Comparison of ENCODE assay signal across 11 mouse cellular contexts in the genomic region with DNA sequence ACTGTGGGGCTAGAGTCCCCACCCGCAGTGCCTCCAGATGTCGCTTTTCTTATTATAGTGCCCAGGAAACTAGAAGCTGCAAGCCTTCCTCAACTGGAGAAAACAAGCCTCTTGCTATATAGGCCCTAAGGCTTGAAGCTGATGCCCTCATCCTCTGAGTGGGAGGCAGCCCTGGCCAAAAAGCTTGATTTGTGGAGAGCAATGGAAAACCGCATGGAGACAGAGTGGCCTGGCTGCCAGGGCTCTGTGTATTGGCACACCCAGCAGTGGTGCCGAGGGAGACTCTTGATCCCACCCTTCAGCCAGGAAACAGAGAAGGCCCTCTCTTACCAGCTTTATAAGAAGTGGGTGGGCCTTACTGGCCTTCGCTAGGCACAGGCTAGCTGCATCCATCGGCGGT. TPM values are rescaled to one million over a fixed set of nuclear protein-coding genes. Genes with fewer than 3 reads are reported as not detected.
DNase-seq lines count a peak whose midpoint lies in the region; ATAC-seq and TF ChIP-seq lines count a peak whose summit lies in the region.
"Had no signal": no experiment of that assay in that cellular context is flagged by ENCODE, and none has a peak within 500 bp of the region (broad histone marks: within the 10 kb centered on the region; RNA-seq: fewer than 3 reads in every experiment).

No protein-coding gene starts in this region.

- ATAC-seq in lung, embryonic 14.5 days (ENCODE audit: insufficient read depth), result no peak
- ATAC-seq in monocyte, adult 5-6 weeks (replicated peaks; ENCODE audit: insufficient number of reproducible peaks, low FRiP score, low TSS enrichment, poor library complexity, severe bottlenecking), result no peak

- no peaks in the 10 kb centered on the region for H3K9me3 ChIP-seq in lung, embryonic 14.5 days (ENCODE audit: low read depth, low read length)

- no peak for TF ChIP-seq POLR2A in myocyte (IDR thresholded peaks at IDR 0.05; ENCODE audit: insufficient read length, low read depth)

- H3K4me1 ChIP-seq in lung, embryonic 14.5 days (ENCODE audit: insufficient read depth), result peaks cover 38% of the 10 kb centered on the region

- 70% methylated on average over 7 of the region's 7 CpGs for WGBS in lung, embryonic 14.5 days

- peaks cover 20% of the 10 kb centered on the region; the same call in 1 of the 2 replicates for H3K36me3 ChIP-seq in lung, embryonic 14.5 days (ENCODE audit: insufficient read depth)
- H3K36me3 ChIP-seq in myocyte (ENCODE audit: control insufficient read depth, insufficient read depth), result peaks cover 7% of the 10 kb centered on the region

- H3ac ChIP-seq in myocyte (ENCODE audit: control insufficient read depth, insufficient read length), result no peak overlapping the region

- no peak for TF ChIP-seq CTCF in lung, embryonic 14.5 days (IDR thresholded peaks at IDR 0.05; ENCODE audit: low read depth)

- H3K27ac ChIP-seq in lung, embryonic 14.5 days (ENCODE audit: low read depth), result peak overlapping the region; percentile 94; the same call in 1 of the 2 replicates

- no peak overlapping the region for H3K9ac ChIP-seq in lung, embryonic 14.5 days

- H3K79me2 ChIP-seq in myocyte (ENCODE audit: control insufficient read depth, insufficient read depth), result peaks cover 88% of the 10 kb centered on the region

- H3K4me2 ChIP-seq in lung, embryonic 14.5 days, result no peak overlapping the region
- peak overlapping the region; percentile 83 for H3K4me2 ChIP-seq in myocyte (ENCODE audit: low read depth)

- H3K4me3 ChIP-seq in lung, embryonic 14.5 days (ENCODE audit: low read depth, low read length), result no peak overlapping the region
- H3K4me3 ChIP-seq in myocyte, result no peak overlapping the region
- H3K4me3 ChIP-seq: erythroblast, embryonic 14.5 days had no signal

- peak; percentile 88 for DNase-seq in heart, adult 11 months
- DNase-seq in heart, adult 8-10 months (ENCODE audit: low spot score), result no peak
- no peak for DNase-seq in lung, embryonic 14.5 days
- DNase-seq in lung, postnatal 25 days (ENCODE audit: low spot score), result no peak
- DNase-seq in fibroblast of lung, adult 2 months (ENCODE audit: low read depth), result peak; percentile 73
- DNase-seq in layer of hippocampus, adult 11-12 months (ENCODE audit: low spot score), result no peak
- DNase-seq: kidney, adult 18-20 months; thymus, adult 2 months had no signal

- no peaks in the 10 kb centered on the region for H3K27me3 ChIP-seq in lung, embryonic 14.5 days (ENCODE audit: insufficient read depth, low read length)
- H3K27me3 ChIP-seq in myocyte (ENCODE audit: control insufficient read depth, insufficient read depth, insufficient read length), result no peaks in the 10 kb centered on the region

TF ChIP-seq in myocyte, 11 proteins besides CTCF, POLR2A, EP300 and RAD21:
- TF ChIP-seq E2F4 (IDR thresholded peaks at IDR 0.05; ENCODE audit: insufficient read depth) (no peak), TCF12 (IDR thresholded peaks at IDR 0.05; ENCODE audit: insufficient read depth, poor library complexity, severe bottlenecking) (no peak), CEBPB (IDR thresholded peaks at IDR 0.05; ENCODE audit: insufficient read depth, poor library complexity, severe bottlenecking) (no peak), TCF3 (IDR thresholded peaks at IDR 0.05; ENCODE audit: insufficient read length, low read depth) (no peak), SRF (IDR thresholded peaks at IDR 0.05; ENCODE audit: control insufficient read depth, insufficient read length, low read depth) (no peak), MYOD1 (IDR thresholded peaks at IDR 0.05; ENCODE audit: control insufficient read depth in 1 of 3, insufficient read length in 2 of 3, low read depth in 2 of 3) (no peak), MAX (IDR thresholded peaks at IDR 0.05; ENCODE audit: low read depth) (no peak), MYOG (IDR thresholded peaks at IDR 0.05; ENCODE audit: control insufficient read depth in 1 of 3, insufficient read depth in 1 of 3, insufficient read length in 2 of 3, low read depth in 2 of 3) (no peak), USF1 (IDR thresholded peaks at IDR 0.05; ENCODE audit: low read depth) (no peak), POLR2AphosphoS2 (IDR thresholded peaks at IDR 0.05; ENCODE audit: insufficient read length, low read depth) (no peak), REST (IDR thresholded peaks at IDR 0.05; ENCODE audit: insufficient read depth, insufficient read length) (no peak)

RNA-seq across cellular contexts. Expression of gene Kirrel, which starts 15.4 kb away (rescaled TPM):
- 1 to 10 TPM; 4.8 to 5.5 (median 5.1) TPM for total RNA-seq in heart, adult 8-10 months (2022)
- 12.7 and 12.8 TPM in 2 replicates for polyA plus RNA-seq in lung, embryonic 14.5 days (2014; fragmentation: Nextera tagmentation; extraction: Ambion mirVana)
- polyA plus RNA-seq in myocyte (2012; fragmentation: generic; extraction: Trizol), result 20.7 TPM
- total RNA-seq in monocyte, adult 5-6 weeks (2017), result not detected in 3 replicates
- polyA plus RNA-seq: erythroblast, embryonic 14.5 days had no signal

Comparison
In these comparisons a context has a peak if more than half of its experiments do, and no peak if none do; other contexts are left out.
1. DNase-seq: peak in heart, adult 11 months (single experiment) and fibroblast of lung, adult 2 months (single experiment); none in heart, adult 8-10 months (single experiment), lung, embryonic 14.5 days (single experiment), lung, postnatal 25 days (single experiment) and layer of hippocampus, adult 11-12 months (single experiment).